Mouse (Mus musculus) neutrophil, adult 65 days (primary cell): ENCODE measurements around the gene Prss8. TPM values are rescaled to one million over a fixed set of nuclear protein-coding genes. Genes with fewer than 3 reads are reported as not detected.

Experiments used
- total RNA-seq: library from RNA; stranded (reverse); gene quantifications from 2 replicates; pipeline ENCODE4 v1.2.4, GENCODE M21; 2023

Gene Prss8
- total RNA-seq, result not detected in 2 replicates

GRCm38 (mm10) chr7:127929923-127930322, at the start of gene Prss8:
Prss8 (minus strand) TSS chr7:127930104.

GRCm38 (mm10) chr7:127967004-127967921, 37.4 kb upstream of the Prss8 start, which contains the start of gene Fus:
Fus (plus strand) TSS chr7:127967457.

GRCm38 (mm10) chr7:127946470-127947023, 16.6 kb upstream of the Prss8 start, which contains the start of gene Prss36:
Prss36 (minus strand) TSS chr7:127946725.

GRCm38 (mm10) chr7:127912190-127912871, 17.6 kb downstream of the Prss8 start, which contains the start of gene Kat8:
Kat8 (plus strand) TSS chr7:127912516.

GRCm38 (mm10) chr7:127903971-127904796, 25.7 kb downstream of the Prss8 start, which contains the start of gene Bckdk:
Bckdk (plus strand) TSS chr7:127904082.

GRCm38 (mm10) chr7:127895442-127895841, 34.5 kb downstream of the Prss8 start, which contains the start of the genes Gm21974 and Vkorc1:
Gm21974 (minus strand) TSS chr7:127895454.
Vkorc1 (minus strand) TSS chr7:127895617.

GRCm38 (mm10) chr7:127890798-127891197, 39.1 kb downstream of the Prss8 start, which contains the start of gene Prss53:
Prss53 (minus strand) TSS chr7:127890970.

GRCm38 (mm10) chr7:127876467-127877348, 53.2 kb downstream of the Prss8 start, which contains the start of gene Zfp668:
Zfp668 (minus strand) TSS chr7:127876828.

GRCm38 (mm10) chr7:127876041-127876466, 53.9 kb downstream of the Prss8 start, which contains the start of gene Zfp646:
Zfp646 (plus strand) TSS chr7:127876221.

Other genes with a start within 250 kb of the Prss8 start
- 26.0 and 31.1 TPM in 2 replicates for gene Bcl7c, start 221.2 kb downstream of the Prss8 start, total RNA-seq
- not detected in 2 replicates for gene Ctf1, start 217.4 kb downstream of the Prss8 start, total RNA-seq
- gene Ctf2, start 197.9 kb downstream of the Prss8 start, total RNA-seq, result not detected in 2 replicates
- gene Fbxl19, start 185.6 kb downstream of the Prss8 start, total RNA-seq, result 5.9 and 7.9 TPM in 2 replicates
- gene Orai3, start 160.3 kb downstream of the Prss8 start, total RNA-seq, result 21.4 and 28.6 TPM in 2 replicates
- 31.3 and 40.4 TPM in 2 replicates for gene Setd1a, start 153.4 kb downstream of the Prss8 start, total RNA-seq
- 3.8 TPM in 1 of 2 replicates, not detected in the other for gene Gm49388, start 144.5 kb downstream of the Prss8 start, total RNA-seq
- 9.7 and 10.8 TPM in 2 replicates for gene Hsd3b7, start 129.5 kb downstream of the Prss8 start, total RNA-seq
- 55.8 and 70.3 TPM in 2 replicates for gene Stx4a, start 105.8 kb downstream of the Prss8 start, total RNA-seq
- not detected in 2 replicates for gene Stx1b, start 105.6 kb downstream of the Prss8 start, total RNA-seq
- 33.1 and 38.1 TPM in 2 replicates for gene Zfp646, start 53.9 kb downstream of the Prss8 start, total RNA-seq
- 4.7 and 7.5 TPM in 2 replicates for gene Zfp668, start 53.3 kb downstream of the Prss8 start, total RNA-seq
- gene Prss53, start 39.1 kb downstream of the Prss8 start, total RNA-seq, result not detected in 2 replicates
- gene Gm21974, start 34.6 kb downstream of the Prss8 start, total RNA-seq, result not detected in 2 replicates
- 7.5 and 8.1 TPM in 2 replicates for gene Vkorc1, start 34.5 kb downstream of the Prss8 start, total RNA-seq
- 26.7 and 28.4 TPM in 2 replicates for gene Bckdk, start 26.0 kb downstream of the Prss8 start, total RNA-seq
- gene Kat8, start 17.6 kb downstream of the Prss8 start, total RNA-seq, result 15.5 and 18.0 TPM in 2 replicates
- 0.79 and 2.1 TPM in 2 replicates for gene Prss36, start 16.6 kb upstream of the Prss8 start, total RNA-seq
- 510 and 553 TPM in 2 replicates for gene Fus, start 37.4 kb upstream of the Prss8 start, total RNA-seq
- 46.4 and 70.4 TPM in 2 replicates for gene Pycard, start 63.8 kb upstream of the Prss8 start, total RNA-seq
- 0.48 and 0.88 TPM in 2 replicates for gene Trim72, start 73.8 kb upstream of the Prss8 start, total RNA-seq
- 944 and 1,025 TPM in 2 replicates for gene Itgam, start 132.5 kb upstream of the Prss8 start, total RNA-seq
- gene Gm49368, start 132.6 kb upstream of the Prss8 start, total RNA-seq, result 25.5 and 27.4 TPM in 2 replicates
- gene Itgax, start 199.4 kb upstream of the Prss8 start, total RNA-seq, result 37.9 and 48.0 TPM in 2 replicates
- gene Itgad, start 224.3 kb upstream of the Prss8 start, total RNA-seq, result 1.00 and 1.2 TPM in 2 replicates